Mouse (Mus musculus) spleen, adult 12 weeks (tissue): ENCODE measurements around the gene Ints11.

Experiments
- DNase-seq: peaks from one replicate; pipeline ENCODE4 v3.0.0; 2022; ENCODE audit warnings: low spot score

The Ints11 gene

DNA sequence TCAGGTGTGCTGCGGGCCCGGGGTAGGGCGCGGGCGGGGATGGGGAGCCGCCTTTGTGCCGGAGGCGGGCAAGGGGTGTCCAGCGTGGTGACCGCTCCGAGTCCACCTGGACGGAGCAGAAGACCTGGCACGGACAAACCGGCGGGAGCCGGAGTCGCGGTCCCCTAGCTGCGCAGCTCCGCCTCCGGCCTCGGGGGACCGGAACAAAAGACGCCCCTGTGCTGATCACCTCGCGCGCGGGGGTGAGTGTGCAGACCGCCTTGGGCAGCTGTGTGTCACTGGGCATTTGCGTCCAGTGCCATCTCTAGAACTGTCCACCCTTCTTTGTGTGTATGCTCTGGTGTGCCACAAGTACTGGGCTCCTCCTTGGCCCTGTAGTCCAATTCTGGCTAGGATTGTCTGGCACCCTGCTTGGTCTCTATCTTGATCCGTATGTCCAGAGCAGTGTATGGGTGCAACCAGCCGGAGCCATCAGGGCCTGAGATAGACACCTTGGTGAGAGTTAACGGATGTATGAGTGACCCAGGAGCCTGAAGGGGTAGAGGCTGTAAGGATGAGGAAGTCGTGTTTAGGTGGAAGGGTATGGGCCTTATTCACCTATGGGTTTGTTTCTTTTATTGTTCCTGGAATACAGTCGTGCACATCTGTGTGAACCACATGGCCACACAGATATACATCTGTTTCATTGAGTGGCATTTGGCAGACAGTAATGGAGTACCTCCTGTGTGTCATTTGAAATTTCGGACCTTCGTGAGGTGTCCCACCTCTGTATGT lies 23.3 kb downstream of the Ints11 start:
- peak; percentile 37 for DNase-seq

- no peak for DNase-seq
These were observed 23.9 kb downstream of the Ints11 start for GRCm38 (mm10) chr4:155893212-155893690.

- peak; percentile 60 for DNase-seq
These were observed 25.1 kb downstream of the Ints11 start for GRCm38 (mm10) chr4:155894311-155894881.

GRCm38 (mm10) chr4:155895216-155895615 lies 25.9 kb downstream of the Ints11 start:
- DNase-seq, result no peak

DNA sequence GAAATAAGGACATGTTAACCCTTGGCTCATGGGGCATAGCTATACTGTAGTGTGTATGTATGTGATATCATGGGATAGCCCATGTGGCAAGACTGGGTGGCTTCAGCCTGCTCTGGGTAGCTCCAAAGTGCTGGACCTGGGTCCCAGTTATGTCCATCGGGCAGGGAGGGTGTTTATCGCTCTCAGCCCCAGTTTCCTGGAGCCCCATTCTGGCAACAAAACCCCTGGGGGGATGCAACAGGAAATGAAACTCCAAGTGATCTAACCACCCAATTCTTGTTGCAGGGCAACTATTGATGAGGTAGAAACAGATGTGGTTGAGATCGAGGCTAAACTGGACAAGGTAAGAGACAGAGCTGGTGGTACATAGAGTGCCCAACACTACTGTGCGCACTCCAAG lies 26.5 kb downstream of the Ints11 start:
- no peak for DNase-seq

DNA sequence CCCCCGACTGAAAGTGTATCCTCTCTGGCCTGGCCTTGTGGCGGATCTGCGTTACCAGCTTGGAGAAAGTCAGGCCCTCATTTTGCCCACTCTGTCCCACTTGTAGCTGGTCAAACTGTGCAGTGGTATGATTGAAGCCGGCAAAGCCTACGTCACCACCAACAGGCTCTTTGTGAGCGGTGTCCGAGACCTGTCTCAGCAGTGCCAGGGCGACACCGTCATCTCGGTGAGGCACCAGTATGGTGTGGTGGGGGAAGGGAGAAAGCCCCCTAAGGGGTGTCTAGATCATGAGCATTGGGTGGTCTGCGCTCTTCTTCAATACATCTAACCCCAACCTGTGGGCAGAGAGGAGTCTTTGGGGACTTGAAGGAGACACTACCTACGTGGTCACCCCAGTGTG lies 27.1 kb downstream of the Ints11 start:
- DNase-seq, result no peak

DNA sequence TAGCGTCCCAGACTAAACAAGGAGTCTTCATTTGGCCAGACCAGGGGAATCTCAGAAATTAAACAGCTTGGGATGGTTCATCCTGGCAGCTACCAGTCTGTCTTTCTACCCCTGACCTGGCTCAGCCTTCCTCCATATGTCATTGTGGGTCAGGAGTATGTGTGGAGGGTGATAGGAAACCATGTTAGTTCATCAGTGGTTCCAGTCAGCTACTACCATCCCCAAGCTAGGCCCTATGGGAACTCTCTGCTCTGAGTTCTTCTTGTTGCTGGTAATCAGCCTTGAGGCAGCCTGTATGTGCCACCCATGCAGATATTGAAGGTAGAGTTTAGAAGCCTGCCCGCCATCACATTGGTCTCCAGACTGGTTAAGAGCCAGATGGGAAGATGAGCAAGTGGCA lies 29.0 kb downstream of the Ints11 start:
- DNase-seq, result no peak

DNA sequence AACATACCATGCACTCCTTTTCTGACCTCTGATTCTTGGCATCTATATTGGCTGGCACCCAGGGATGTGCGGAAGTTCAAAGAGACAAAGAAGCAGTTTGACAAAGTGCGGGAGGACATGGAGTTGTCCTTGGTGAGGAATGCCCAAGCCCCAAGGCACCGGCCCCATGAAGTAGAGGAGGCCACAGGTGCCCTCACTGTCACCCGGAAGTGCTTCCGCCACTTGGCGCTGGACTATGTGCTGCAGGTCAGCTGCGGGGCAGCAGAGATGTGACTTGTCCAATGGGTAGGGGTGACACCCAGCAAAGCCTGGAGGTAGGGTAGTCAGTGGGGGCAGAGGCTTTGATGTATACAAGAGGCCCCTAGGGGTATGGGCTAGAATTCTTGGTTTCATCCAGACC lies 30.0 kb downstream of the Ints11 start:
- DNase-seq, result no peak

DNA sequence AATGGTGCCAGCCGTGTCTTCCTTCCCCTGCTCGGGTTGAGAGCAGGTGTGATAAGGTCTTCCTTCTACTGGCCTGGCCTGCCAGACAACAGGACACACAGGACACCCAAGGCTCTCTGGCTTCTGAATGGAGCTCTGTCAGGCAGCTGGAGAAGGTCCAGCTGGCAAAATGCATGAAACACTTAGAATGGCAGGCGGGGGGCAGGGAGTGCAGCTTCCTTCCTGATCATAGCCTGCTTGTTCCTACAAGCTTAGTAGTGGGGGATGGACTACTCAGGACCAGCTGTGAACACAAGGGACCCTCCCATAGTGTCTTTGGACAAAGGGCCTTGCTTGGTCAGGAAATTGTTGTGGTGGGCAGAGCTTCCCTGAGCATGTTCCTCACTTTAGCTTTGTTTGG lies 31.9 kb downstream of the Ints11 start:
- DNase-seq, result no peak

- DNase-seq, result no peak
These were observed 33.9 kb downstream of the Ints11 start for GRCm38 (mm10) chr4:155903246-155903645.

DNA sequence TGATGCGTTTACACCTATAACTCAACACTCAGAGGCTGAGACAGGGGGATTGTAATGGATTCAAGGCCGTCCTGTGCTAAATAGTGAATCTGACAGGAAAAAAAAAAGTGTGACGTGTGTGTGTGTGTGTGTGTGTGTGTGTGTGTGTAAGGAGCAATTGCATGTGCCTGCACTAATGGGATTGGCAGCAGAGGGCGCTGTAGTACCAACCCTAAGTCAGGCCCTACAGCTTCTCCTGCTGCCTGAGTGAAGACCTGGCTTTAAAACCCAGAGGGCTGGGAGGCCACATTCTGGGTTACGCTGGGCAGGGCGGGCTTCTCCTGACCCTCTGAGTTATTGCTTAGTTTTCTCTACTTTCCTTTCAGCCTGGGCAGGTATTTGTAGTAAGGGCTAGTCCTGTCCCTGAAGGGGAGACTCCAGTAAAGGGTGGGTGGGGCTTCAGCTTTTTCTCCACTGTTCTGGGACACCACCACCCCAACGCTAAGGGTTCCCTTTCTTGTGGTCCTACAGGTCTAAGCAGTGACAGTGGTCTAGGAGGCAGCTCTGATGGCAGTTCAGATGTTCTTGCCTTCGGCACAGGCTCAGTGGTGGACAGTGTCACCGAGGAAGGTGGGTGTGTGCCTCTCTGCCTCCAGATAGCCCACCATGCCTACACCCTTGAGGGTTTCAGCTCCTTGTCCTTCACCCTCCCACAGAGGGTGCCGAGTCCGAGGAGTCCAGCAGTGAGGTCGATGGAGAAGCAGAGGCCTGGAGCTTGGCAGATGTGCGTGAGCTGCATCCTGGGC lies 35.2 kb downstream of the Ints11 start:
- peak; percentile 1 for DNase-seq

- no peak for DNase-seq
These were observed 36.3 kb downstream of the Ints11 start for GRCm38 (mm10) chr4:155905634-155906033.

DNA sequence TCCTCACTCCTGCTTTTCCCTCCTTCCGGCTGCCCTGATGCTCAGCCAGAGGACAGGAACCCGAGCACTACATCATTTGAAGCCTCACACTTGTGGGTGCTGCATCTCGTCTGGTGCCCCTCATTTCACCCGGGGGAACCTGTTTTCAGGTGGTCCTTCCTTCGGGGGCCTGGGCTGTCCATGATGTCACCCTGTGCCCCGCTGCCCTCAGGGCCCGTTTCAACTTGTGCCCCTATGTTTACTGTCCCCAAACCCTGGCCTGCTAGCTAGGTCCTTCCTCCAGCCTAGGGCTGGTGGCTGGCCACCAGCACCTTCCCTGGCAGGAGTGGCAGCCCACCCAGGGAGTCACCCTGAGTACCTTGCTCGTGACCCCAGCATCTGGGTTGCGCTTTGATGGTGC lies 36.8 kb downstream of the Ints11 start:
- DNase-seq, result no peak

DNA sequence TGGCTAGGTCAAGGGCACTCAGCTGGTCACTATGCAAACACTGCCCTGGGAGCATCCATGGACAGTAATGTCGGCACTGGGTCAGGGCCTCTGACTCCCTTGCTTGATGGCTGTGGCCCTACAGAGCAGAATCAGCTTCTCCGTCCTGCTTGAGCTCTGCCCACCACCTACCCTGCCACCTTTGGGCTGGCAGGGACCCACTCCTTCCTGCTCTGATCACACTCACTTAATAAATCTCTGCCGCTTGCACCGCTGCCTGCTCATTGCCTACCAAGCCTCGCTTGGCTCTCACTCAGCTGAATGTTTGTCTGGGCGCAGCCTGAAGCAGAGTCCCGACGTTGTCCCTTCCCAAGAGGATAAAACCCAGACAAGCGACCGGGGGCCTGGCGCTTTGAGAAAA lies 37.7 kb downstream of the Ints11 start:
- no peak for DNase-seq

DNA sequence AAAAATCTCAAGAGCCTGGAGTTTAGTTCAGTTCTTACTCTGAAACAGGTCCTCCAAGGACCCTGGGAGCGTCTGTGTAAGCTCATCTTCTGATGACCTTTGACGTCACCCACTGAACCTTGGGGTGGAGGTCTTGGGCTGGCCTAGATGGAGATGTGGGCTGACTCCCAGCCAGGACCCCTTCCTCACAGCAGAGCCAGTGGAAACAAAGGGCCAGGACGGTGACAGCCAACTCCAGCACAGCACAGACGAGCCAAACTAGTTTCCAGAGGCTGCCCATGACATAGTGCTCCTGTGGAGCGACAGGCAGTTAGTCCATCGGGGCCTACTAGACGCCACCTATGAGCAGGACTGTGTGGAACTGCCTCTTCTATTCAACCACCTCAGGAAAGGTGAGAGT lies 38.9 kb downstream of the Ints11 start:
- no peak for DNase-seq

DNA sequence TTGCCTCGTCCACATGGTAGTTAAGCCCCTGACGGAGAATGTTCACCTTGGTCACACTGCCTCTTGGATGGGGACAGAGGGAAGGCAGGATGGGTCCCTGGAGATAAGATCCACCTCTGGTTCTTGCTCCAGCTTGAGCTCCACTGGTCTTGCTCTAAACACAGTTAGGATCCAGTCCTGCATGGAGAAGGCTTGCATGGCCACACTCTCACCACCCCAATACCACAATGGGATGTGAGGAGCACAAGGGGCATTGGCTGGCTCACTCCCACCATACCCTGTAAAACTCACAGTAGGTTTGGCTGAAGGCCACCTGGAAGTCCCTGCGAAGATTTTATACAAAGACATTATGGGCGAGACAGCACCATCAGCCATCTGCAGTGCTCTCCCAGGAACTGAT lies 39.4 kb downstream of the Ints11 start:
- DNase-seq, result no peak

DNA sequence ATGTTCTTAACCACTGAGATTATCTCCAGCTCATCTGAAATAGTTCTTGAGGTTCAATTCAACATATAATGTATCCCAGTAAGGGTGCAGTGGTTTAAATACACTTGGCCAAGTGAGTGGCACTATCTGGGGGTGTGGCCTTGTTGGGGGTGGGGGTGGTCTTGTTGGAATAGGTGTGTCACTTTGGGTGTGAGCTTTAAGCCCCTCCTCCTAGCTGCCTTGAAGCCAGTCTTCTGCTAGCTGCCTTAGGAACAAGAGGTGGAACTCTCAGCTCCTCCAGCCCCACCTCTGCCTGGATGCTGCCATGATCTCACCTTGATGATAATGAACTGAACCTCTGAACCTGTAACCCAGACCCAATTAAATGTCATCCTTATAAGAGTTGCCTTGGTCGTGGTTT lies 62.7 kb downstream of the Ints11 start:
- no peak for DNase-seq
